Mouse (Mus musculus) C2C12 (cell line): ENCODE measurements around the gene Acvr1.

Source experiments
- CEBPB ChIP-seq: IDR thresholded peaks from one replicate; pipeline ENCODE4 v1.6.1; 2011; ENCODE audit warnings: low read depth, mild to moderate bottlenecking, control low read depth, moderate library complexity
- CTCF ChIP-seq: IDR thresholded peaks from one replicate; pipeline ENCODE4 v1.5.1; 2011; ENCODE audit not compliant: control insufficient read depth, insufficient read depth, insufficient read length
- MAX ChIP-seq: IDR thresholded peaks from one replicate; pipeline ENCODE4 v1.6.1; 2011; ENCODE audit warnings: mild to moderate bottlenecking, control low read depth
- MYOD1 ChIP-seq: IDR thresholded peaks from one replicate; pipeline ENCODE4 v1.6.1; 2011; ENCODE audit warnings: low read depth; ENCODE audit not compliant: control insufficient read depth, insufficient read length
- USF1 ChIP-seq: IDR thresholded peaks from one replicate; pipeline ENCODE4 v1.6.1; 2011; ENCODE audit warnings: low read depth, mild to moderate bottlenecking, control low read depth, moderate library complexity

DNA sequence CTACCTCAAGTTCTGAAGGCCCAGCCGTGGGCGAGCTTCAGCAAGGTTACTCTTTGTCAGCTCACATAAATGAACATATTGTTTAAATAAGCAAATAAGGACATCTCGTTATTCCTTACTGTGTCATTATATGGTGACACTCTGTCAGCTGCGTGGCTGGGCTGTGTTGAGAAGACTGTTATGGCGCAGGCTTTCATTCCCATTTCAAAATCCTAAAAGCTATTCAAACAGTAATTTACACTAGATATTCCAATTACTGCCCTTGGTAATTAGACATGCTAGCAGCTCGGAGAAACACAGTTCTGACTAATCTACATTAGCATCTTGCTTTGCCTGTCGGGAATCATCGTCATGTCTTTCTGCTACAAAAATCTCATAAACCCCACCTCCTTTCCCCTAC is 91.4 kb downstream of the Acvr1 start:
- TF ChIP-seq CTCF (no peak), MAX (no peak), MYOD1 (no peak), CEBPB (no peak), USF1 (no peak)
